Mouse (Mus musculus) cerebellum, adult 2 months (tissue): ENCODE results near the gene Araf.

Experiments
- CTCF ChIP-seq: fragments of 200-500 bp; IDR thresholded peaks from 2 replicates; pipeline ENCODE4 v1.5.1; 2011; ENCODE audit warnings: low read depth, mild to moderate bottlenecking, control low read depth, low read length, moderate library complexity, borderline replicate concordance; ENCODE audit not compliant: insufficient read depth
- POLR2A ChIP-seq: fragments of 200-500 bp; IDR thresholded peaks from 2 replicates; pipeline ENCODE4 v1.6.1; 2011; ENCODE audit warnings: low read length, control low read depth, borderline replicate concordance; ENCODE audit not compliant: insufficient read depth

- TF ChIP-seq CTCF (no peak), POLR2A (no peak)
Measured at GRCm38 (mm10) chrX:20853794-20854193, 56.2 kb downstream of the Araf start.
